Mouse (Mus musculus) CD4-positive, CD25-positive, alpha-beta regulatory T cell, adult 4 months (primary cell): ENCODE results near the gene Gramd1b. TPM values are rescaled to one million over a fixed set of nuclear protein-coding genes. Genes with fewer than 3 reads are reported as not detected.

Experiments
- ATAC-seq: one replicate; pipeline ENCODE4 v1.8.0; 2017
- polyA plus RNA-seq, 2 experiments: library from polyadenylated mRNA; unstranded; fragments of 100-300 nt; shearing (Covaris generic); gene quantifications; one replicate each; pipeline ENCODE4 v1.2.1; 2017

Gramd1b gene
- polyA plus RNA-seq, 2 experiments from 2014 or later: 57.6 to 69.2 TPM

DNA sequence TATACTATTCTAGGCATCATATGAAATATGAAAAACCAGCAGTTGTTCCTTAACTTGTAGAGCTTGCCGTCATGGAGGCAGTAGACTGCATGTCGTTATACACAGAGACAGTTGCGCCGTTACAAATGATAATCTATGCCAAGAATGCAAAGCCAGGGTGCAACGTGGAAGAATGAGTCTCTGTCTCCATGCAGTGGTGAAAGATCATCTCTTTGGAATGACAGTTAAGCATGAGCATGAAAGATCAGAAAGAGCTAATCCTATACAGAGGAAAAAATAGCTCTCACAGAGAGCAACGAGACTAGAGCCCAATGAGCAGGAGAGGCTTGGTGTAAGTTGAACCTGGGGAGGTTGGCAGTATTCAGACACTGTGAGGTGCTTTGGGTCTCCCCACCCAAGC is 284.5 kb downstream of the Gramd1b start:
- ATAC-seq: no peak

GRCm38 (mm10) chr9:40245974-40246665 is 285.1 kb downstream of the Gramd1b start:
- no peak for ATAC-seq

GRCm38 (mm10) chr9:40245466-40245865 is 285.7 kb downstream of the Gramd1b start:
- ATAC-seq: no peak

Other genes starting within 250 kb of the Gramd1b start
- not detected for gene Gm21915, start 139.2 kb upstream of the Gramd1b start, polyA plus RNA-seq
- gene Clmp, start 154.6 kb upstream of the Gramd1b start, polyA plus RNA-seq: under 1 TPM in 1 of 2 experiments, not detected in 1; 0.42 TPM